Comparison of ENCODE assay signal across 19 mouse cellular contexts in the genomic region with DNA sequence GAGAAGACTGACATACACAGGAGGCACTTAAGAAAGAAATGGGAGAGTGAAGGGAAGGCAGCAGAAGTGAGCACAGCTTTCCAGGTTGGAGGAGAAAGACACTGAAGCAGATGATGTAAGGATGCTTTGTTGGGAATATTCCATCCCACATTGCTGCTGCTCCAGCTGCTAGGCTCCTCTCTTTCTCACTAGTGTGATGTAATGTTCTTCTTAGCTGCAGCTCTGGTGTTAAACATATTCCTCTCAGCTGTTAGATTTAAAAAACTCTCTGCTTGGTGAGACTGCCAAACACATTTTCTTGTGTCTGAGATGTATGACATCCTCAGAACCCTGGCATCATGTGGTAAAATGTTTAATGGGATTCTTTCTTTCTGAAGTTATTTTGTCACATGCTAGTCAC.
DNase-seq lines count a peak whose midpoint lies in the region; ATAC-seq and TF ChIP-seq lines count a peak whose summit lies in the region.
"Had no signal": no experiment of that assay in that cellular context is flagged by ENCODE, and none has a peak within 500 bp of the region (broad histone marks: within the 10 kb centered on the region; RNA-seq: fewer than 3 reads in every experiment).

No protein-coding gene starts in this region.

- H3K27ac ChIP-seq in layer of hippocampus, adult 2 months, result no peak overlapping the region
- no peak overlapping the region for H3K27ac ChIP-seq in midbrain, embryonic 15.5 days
- H3K27ac ChIP-seq: embryonic facial prominence, embryonic 15.5 days; neural tube, embryonic 12.5 days had no signal

- H3K36me3 ChIP-seq in midbrain, embryonic 15.5 days (replicated peaks), result no peaks in the 10 kb centered on the region
- H3K36me3 ChIP-seq: embryonic facial prominence, embryonic 15.5 days; heart, embryonic 12.5 days; neural tube, embryonic 12.5 days had no signal

- H3K9ac ChIP-seq in midbrain, embryonic 15.5 days, result no peak overlapping the region
- H3K9ac ChIP-seq: embryonic facial prominence, embryonic 15.5 days; heart, embryonic 12.5 days; neural tube, embryonic 12.5 days had no signal

- no peaks in the 10 kb centered on the region for H3K4me1 ChIP-seq in midbrain, embryonic 15.5 days
- H3K4me1 ChIP-seq: embryonic facial prominence, embryonic 15.5 days; heart, embryonic 12.5 days; neural tube, embryonic 12.5 days had no signal

- no peak overlapping the region for H3K4me2 ChIP-seq in midbrain, embryonic 15.5 days
- H3K4me2 ChIP-seq: embryonic facial prominence, embryonic 15.5 days; heart, embryonic 12.5 days; neural tube, embryonic 12.5 days had no signal

- H3K4me3 ChIP-seq in layer of hippocampus, adult 2 months, result no peak overlapping the region
- no peak overlapping the region for H3K4me3 ChIP-seq in midbrain, embryonic 15.5 days
- H3K4me3 ChIP-seq: embryonic facial prominence, embryonic 15.5 days; heart, embryonic 12.5 days; neural tube, embryonic 12.5 days had no signal

- H3K27me3 ChIP-seq in midbrain, embryonic 15.5 days (replicated peaks), result no peaks in the 10 kb centered on the region
- H3K27me3 ChIP-seq: embryonic facial prominence, embryonic 15.5 days; heart, embryonic 12.5 days; neural tube, embryonic 12.5 days had no signal

- no peak for ATAC-seq in midbrain, embryonic 15.5 days (replicated peaks)

- DNase-seq in layer of hippocampus, adult 2 months (ENCODE audit: low spot score in 2 of 2), result peak; percentile 17 to 24
- DNase-seq in layer of hippocampus, postnatal 10 days (ENCODE audit: low spot score in 2 of 2), result no peak
- peak; percentile 18 for DNase-seq in brain, embryonic 18.5 days (ENCODE audit: low read depth, low spot score)
- DNase-seq in frontal cortex, postnatal 14 days (ENCODE audit: low spot score in 2 of 2), result peak; percentile 8 to 37
- peak; percentile 33 for DNase-seq in right cerebral cortex, postnatal 25 days
- DNase-seq in adrenal gland, adult (ENCODE audit: inconsistent age in 2 of 2, low spot score in 1 of 2), result no peak
- DNase-seq: adrenal gland, postnatal 25 days; cerebellum, adult 9-10 months; gastrocnemius, postnatal 36 days; heart, postnatal 36 days; kidney, adult 2 months; kidney, postnatal 14 days; lung, adult 2 months; lung, postnatal 36 days; thymus, adult 18-20 months had no signal

- no peaks in the 10 kb centered on the region for H3K9me3 ChIP-seq in midbrain, embryonic 15.5 days
- H3K9me3 ChIP-seq: embryonic facial prominence, embryonic 15.5 days; heart, embryonic 12.5 days; neural tube, embryonic 12.5 days had no signal

- no peak for TF ChIP-seq CTCF in layer of hippocampus, adult 2 months (conservative IDR thresholded peaks at IDR 0.05)

Comparison
In these comparisons a context has a peak if more than half of its experiments do, and no peak if none do; other contexts are left out.
1. DNase-seq: peak in layer of hippocampus, adult 2 months (2 of 2), brain, embryonic 18.5 days (single experiment), frontal cortex, postnatal 14 days (2 of 2) and right cerebral cortex, postnatal 25 days (single experiment); none in layer of hippocampus, postnatal 10 days (0 of 2) and adrenal gland, adult (0 of 2).